Mouse (Mus musculus): ENCODE measurements around the gene Rtkn2.
A peak's percentile ranks its signal among the peaks of the same experiment; 100 is the strongest.

The Rtkn2 gene

GRCm38 (mm10) chr10:67998116-67998635 is 18.8 kb downstream of the Rtkn2 start:
- DNase-seq: peak; percentile 50

- no peak for DNase-seq
Measured at GRCm38 (mm10) chr10:67999170-67999569, 19.8 kb downstream of the Rtkn2 start.

GRCm38 (mm10) chr10:68001456-68001855 is 22.1 kb downstream of the Rtkn2 start:
- DNase-seq: no peak

- DNase-seq: no peak
Measured at GRCm38 (mm10) chr10:68003651-68004422, 24.5 kb downstream of the Rtkn2 start.

- DNase-seq: no peak
Measured at GRCm38 (mm10) chr10:68005404-68005803, 26.0 kb downstream of the Rtkn2 start.

- DNase-seq: no peak
Measured at GRCm38 (mm10) chr10:68006491-68006890, 27.1 kb downstream of the Rtkn2 start.

- DNase-seq: no peak
Measured at GRCm38 (mm10) chr10:68007103-68007502, 27.7 kb downstream of the Rtkn2 start.

GRCm38 (mm10) chr10:68008198-68008955 is 29.0 kb downstream of the Rtkn2 start:
- DNase-seq: no peak

- no peak for DNase-seq
Measured at GRCm38 (mm10) chr10:68009301-68009700, 29.9 kb downstream of the Rtkn2 start.

- DNase-seq: no peak
Measured at GRCm38 (mm10) chr10:68009867-68010266, 30.5 kb downstream of the Rtkn2 start.

- DNase-seq: no peak
Measured at GRCm38 (mm10) chr10:68013137-68013536, 33.8 kb downstream of the Rtkn2 start.

- no peak for DNase-seq
Measured at GRCm38 (mm10) chr10:68020755-68021154, 41.4 kb downstream of the Rtkn2 start.

- no peak for DNase-seq
Measured at GRCm38 (mm10) chr10:68025660-68026059, 46.3 kb downstream of the Rtkn2 start.

GRCm38 (mm10) chr10:68028327-68029080 is 49.1 kb downstream of the Rtkn2 start:
- DNase-seq: no peak

GRCm38 (mm10) chr10:68029081-68029626 is 49.8 kb downstream of the Rtkn2 start:
- DNase-seq: no peak

- DNase-seq: no peak
Measured at GRCm38 (mm10) chr10:68030027-68030426, 50.7 kb downstream of the Rtkn2 start.

- DNase-seq: no peak
Measured at GRCm38 (mm10) chr10:68035707-68036367, 56.5 kb downstream of the Rtkn2 start.

GRCm38 (mm10) chr10:68036368-68036980 is 57.1 kb downstream of the Rtkn2 start:
- DNase-seq: no peak

- DNase-seq: no peak
Measured at GRCm38 (mm10) chr10:68038997-68039624, 59.7 kb downstream of the Rtkn2 start.

- no peak for DNase-seq
Measured at GRCm38 (mm10) chr10:68039641-68040205, 60.4 kb downstream of the Rtkn2 start.

- no peak for DNase-seq
Measured at GRCm38 (mm10) chr10:68040394-68040793, 61.0 kb downstream of the Rtkn2 start.

Measured in layer of hippocampus, adult 9-11 months (tissue).